Mouse (Mus musculus) embryonic facial prominence, embryonic 11.5 days (tissue): Measurements from ENCODE around the gene Rhoj. TPM values are rescaled to one million over a fixed set of nuclear protein-coding genes. Genes with fewer than 3 reads are reported as not detected.

Source experiments
- ATAC-seq: fragments of 200-750 bp; cut with Nextera tagmentation; replicated peaks from 2 replicates; pipeline ENCODE4 v1.8.0; 2017; ENCODE audit warnings: low read depth; ENCODE audit not compliant: insufficient number of reproducible peaks, low FRiP score, low TSS enrichment
- DNase-seq: peaks from one replicate; pipeline ENCODE4 v3.0.0-alpha.2; 2015; ENCODE audit warnings: low spot score
- H3K27ac ChIP-seq: fragments of 300-500 bp; sonication (generic); replicated peaks from 2 replicates; pipeline ENCODE4 v1.5.1; 2014; ENCODE audit warnings: mild to moderate bottlenecking, low read depth, low read length, control low read depth
- H3K27me3 ChIP-seq: fragments of 300-500 bp; sonication (generic); 2 replicates; pipeline ENCODE4 v1.6.1; 2014; ENCODE audit warnings: mild to moderate bottlenecking, low read length, moderate library complexity, mixed read lengths; ENCODE audit not compliant: control insufficient read depth, insufficient read depth
- H3K36me3 ChIP-seq: fragments of 300-500 bp; sonication (generic); replicated peaks from 2 replicates; pipeline ENCODE4 v1.6.1; 2014; ENCODE audit warnings: low read depth, mild to moderate bottlenecking, low read length, moderate library complexity, mixed read lengths; ENCODE audit not compliant: control insufficient read depth, insufficient read depth
- H3K4me1 ChIP-seq: fragments of 300-500 bp; sonication (generic); 2 replicates; pipeline ENCODE4 v1.6.1; 2014; ENCODE audit warnings: low read length, mixed read lengths; ENCODE audit not compliant: control insufficient read depth, insufficient read depth
- H3K4me2 ChIP-seq: fragments of 300-500 bp; sonication (generic); 2 replicates; pipeline ENCODE4 v1.6.1; 2014; ENCODE audit warnings: low read depth, mild to moderate bottlenecking, control low read depth, low read length, moderate library complexity
- H3K4me3 ChIP-seq: fragments of 300-500 bp; sonication (generic); 2 replicates; pipeline ENCODE4 v1.5.1; 2014; ENCODE audit warnings: low read depth, low read length, control low read depth
- H3K9ac ChIP-seq: fragments of 300-500 bp; sonication (generic); replicated peaks from 2 replicates; pipeline ENCODE4 v1.6.1; 2014; ENCODE audit warnings: mild to moderate bottlenecking, control low read depth, low read length
- H3K9me3 ChIP-seq: fragments of 300-500 bp; sonication (generic); replicated peaks from 2 replicates; pipeline ENCODE4 v1.6.1; 2016; ENCODE audit warnings: mild to moderate bottlenecking, low read length, inconsistent platforms, mixed read lengths; ENCODE audit not compliant: control insufficient read depth
- WGBS: fragments of 180-500 bp; shearing (Covaris S2); extraction: QIAGEN DNeasy Blood & Tissue Kit; methylation state at CpG from one replicate; pipeline ENCODE4 v1.1.7; 2014; 5-methylcytosine and 5-hydroxymethylcytosine counted together
- polyA plus RNA-seq: library from polyadenylated mRNA; unstranded; fragments of >200 nt; fragmentation: Nextera tagmentation; extraction: Ambion mirVana; gene quantifications from 2 replicates; pipeline ENCODE4 v1.2.1, GENCODE M21; 2014

Rhoj gene
- polyA plus RNA-seq, 1 experiment from 2014 or later: 36.3 TPM

DNA sequence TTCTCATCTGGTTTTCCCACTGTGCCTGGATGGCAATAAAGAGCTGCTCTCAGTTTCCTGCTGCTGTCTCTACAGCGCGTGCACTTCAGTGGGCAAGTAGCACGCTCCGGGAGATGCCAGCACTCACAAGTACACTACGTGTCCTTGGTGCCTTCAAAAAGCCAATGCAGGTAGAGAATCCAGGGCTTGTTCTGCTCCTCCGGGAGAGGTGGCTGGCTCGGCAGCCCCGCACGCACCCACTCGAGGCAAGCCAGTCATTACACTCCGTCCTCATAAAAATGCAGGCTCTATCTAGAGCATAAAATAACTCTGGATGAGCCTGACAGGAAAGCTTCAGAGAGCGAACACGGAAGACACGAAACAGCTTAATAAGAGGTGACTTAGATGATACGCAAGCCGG, 54.3 kb downstream of the Rhoj start:
- Histone ChIP-seq H3K4me2 (no peak overlapping the region), H3K4me3 (no peak overlapping the region), H3K27ac (no peak overlapping the region), H3K9ac (no peak overlapping the region), H3K4me1 (no peaks in the 10 kb centered on the region), H3K9me3 (no peaks in the 10 kb centered on the region), H3K36me3 (no peaks in the 10 kb centered on the region), H3K27me3 (no peaks in the 10 kb centered on the region)
- 91% methylated on average over 16 of the region's 16 CpGs for WGBS
- ATAC-seq (no peak), DNase-seq (no peak)

DNA sequence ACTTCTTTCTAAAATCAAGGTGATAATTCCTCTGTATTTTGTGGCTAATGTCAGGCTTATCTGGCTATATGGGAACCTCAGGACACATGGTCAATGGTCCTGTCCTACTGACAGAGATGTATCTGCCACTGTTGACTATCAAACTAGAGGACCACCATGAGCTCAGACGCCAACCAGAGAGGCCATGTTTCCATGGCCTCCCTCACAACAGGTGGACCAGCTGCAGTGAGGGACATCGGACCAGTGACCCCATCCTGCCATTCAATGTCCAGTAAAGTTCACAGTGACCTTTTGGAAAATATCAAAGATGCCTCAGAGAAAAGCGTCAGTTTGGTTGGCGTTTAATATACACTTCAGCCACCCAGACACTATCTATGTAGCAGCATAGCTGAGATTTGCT, 56.3 kb downstream of the Rhoj start:
- Histone ChIP-seq H3K27ac (no peak overlapping the region), H3K36me3 (no peaks in the 10 kb centered on the region), H3K4me2 (no peak overlapping the region), H3K4me1 (no peaks in the 10 kb centered on the region), H3K9me3 (no peaks in the 10 kb centered on the region), H3K9ac (no peak overlapping the region), H3K4me3 (no peak overlapping the region), H3K27me3 (no peaks in the 10 kb centered on the region)
- 97% methylated on average over 4 of the region's 4 CpGs for WGBS
- no peak for DNase-seq
- ATAC-seq: no peak

GRCm38 (mm10) chr12:75365621-75366124, 57.6 kb downstream of the Rhoj start:
- Histone ChIP-seq H3K9ac (no peak overlapping the region), H3K4me1 (no peaks in the 10 kb centered on the region), H3K4me3 (no peak overlapping the region), H3K27me3 (no peaks in the 10 kb centered on the region), H3K4me2 (no peak overlapping the region), H3K27ac (no peak overlapping the region), H3K9me3 (no peaks in the 10 kb centered on the region), H3K36me3 (no peaks in the 10 kb centered on the region)
- WGBS: 91% methylated on average over 14 of the region's 14 CpGs
- ATAC-seq (no peak), DNase-seq (no peak)

DNA sequence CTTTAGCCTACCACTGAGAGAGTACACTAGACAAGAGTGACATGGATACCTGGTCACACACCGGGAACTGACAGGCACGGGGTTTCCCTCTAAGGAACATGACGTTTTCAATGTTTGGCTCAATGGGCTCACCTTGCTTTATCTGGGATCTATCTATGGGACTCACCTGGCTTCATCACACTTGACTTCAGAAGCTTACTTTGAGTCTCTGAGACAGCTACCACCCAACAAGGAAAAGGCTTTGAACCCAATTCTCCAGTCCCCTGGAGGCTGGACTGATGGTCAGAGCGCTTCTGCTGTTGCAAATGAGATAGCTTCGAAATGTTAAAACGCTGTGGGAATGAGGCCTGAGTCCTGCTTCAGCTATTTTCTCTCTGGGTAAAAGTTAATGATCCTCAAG, 59.2 kb downstream of the Rhoj start:
- Histone ChIP-seq H3K9ac (no peak overlapping the region), H3K4me1 (no peaks in the 10 kb centered on the region), H3K9me3 (no peaks in the 10 kb centered on the region), H3K27ac (no peak overlapping the region), H3K27me3 (no peaks in the 10 kb centered on the region), H3K36me3 (no peaks in the 10 kb centered on the region), H3K4me3 (no peak overlapping the region), H3K4me2 (no peak overlapping the region)
- 97% methylated on average over 6 of the region's 6 CpGs for WGBS
- DNase-seq: no peak
- ATAC-seq: no peak

GRCm38 (mm10) chr12:75368527-75368926, 60.4 kb downstream of the Rhoj start:
- DNase-seq (no peak), ATAC-seq (no peak)
- no peak overlapping the region for H3K9ac ChIP-seq
- no peaks in the 10 kb centered on the region for H3K27me3 ChIP-seq
- WGBS: 83% methylated on average over 5 of the region's 5 CpGs
- H3K4me3 ChIP-seq: no peak overlapping the region
- no peaks in the 10 kb centered on the region for H3K4me1 ChIP-seq
- H3K4me2 ChIP-seq: no peak overlapping the region
- no peaks in the 10 kb centered on the region for H3K36me3 ChIP-seq
- no peak overlapping the region for H3K27ac ChIP-seq
- H3K9me3 ChIP-seq: no peaks in the 10 kb centered on the region

GRCm38 (mm10) chr12:75369418-75369851, 61.3 kb downstream of the Rhoj start:
- H3K27ac ChIP-seq: no peak overlapping the region
- 70% methylated on average over 2 of the region's 2 CpGs for WGBS
- ATAC-seq (no peak; the same call in 1 of the 2 replicates), DNase-seq (no peak)
- no peaks in the 10 kb centered on the region for H3K27me3 ChIP-seq
- H3K4me3 ChIP-seq: no peak overlapping the region
- no peaks in the 10 kb centered on the region for H3K9me3 ChIP-seq
- H3K4me2 ChIP-seq: no peak overlapping the region
- H3K4me1 ChIP-seq: no peaks in the 10 kb centered on the region
- no peak overlapping the region for H3K9ac ChIP-seq
- H3K36me3 ChIP-seq: no peaks in the 10 kb centered on the region

GRCm38 (mm10) chr12:75374437-75374836, 66.3 kb downstream of the Rhoj start:
- Histone ChIP-seq H3K4me3 (no peak overlapping the region), H3K4me1 (no peaks in the 10 kb centered on the region), H3K36me3 (no peaks in the 10 kb centered on the region), H3K27ac (no peak overlapping the region), H3K4me2 (no peak overlapping the region), H3K9ac (no peak overlapping the region), H3K27me3 (no peaks in the 10 kb centered on the region), H3K9me3 (no peaks in the 10 kb centered on the region)
- ATAC-seq (no peak), DNase-seq (no peak)
- 86% methylated on average over 10 of the region's 10 CpGs for WGBS

- H3K4me2 ChIP-seq: no peak overlapping the region
- H3K4me1 ChIP-seq: no peaks in the 10 kb centered on the region
- no peaks in the 10 kb centered on the region for H3K9me3 ChIP-seq
- ATAC-seq: no peak
- no peak overlapping the region for H3K4me3 ChIP-seq
- no peaks in the 10 kb centered on the region for H3K27me3 ChIP-seq
- H3K36me3 ChIP-seq: no peaks in the 10 kb centered on the region
- no peak overlapping the region for H3K9ac ChIP-seq
- DNase-seq: no peak
- 92% methylated on average over 12 of the region's 12 CpGs for WGBS
- H3K27ac ChIP-seq: no peak overlapping the region
These were observed 66.9 kb downstream of the Rhoj start for GRCm38 (mm10) chr12:75375060-75375459.
